Mouse (Mus musculus) heart, postnatal 0 days (tissue): ENCODE measurements around the gene Opn1sw.

ENCODE experiments used
- CTCF ChIP-seq: IDR thresholded peaks from 2 replicates; pipeline ENCODE4 v1.5.1; 2016; ENCODE audit warnings: antibody characterized with exemption, control low read depth, low read depth
- EP300 ChIP-seq: IDR thresholded peaks from 2 replicates; pipeline ENCODE4 v1.6.1; 2016; ENCODE audit warnings: antibody characterized with exemption, low read depth

DNA sequence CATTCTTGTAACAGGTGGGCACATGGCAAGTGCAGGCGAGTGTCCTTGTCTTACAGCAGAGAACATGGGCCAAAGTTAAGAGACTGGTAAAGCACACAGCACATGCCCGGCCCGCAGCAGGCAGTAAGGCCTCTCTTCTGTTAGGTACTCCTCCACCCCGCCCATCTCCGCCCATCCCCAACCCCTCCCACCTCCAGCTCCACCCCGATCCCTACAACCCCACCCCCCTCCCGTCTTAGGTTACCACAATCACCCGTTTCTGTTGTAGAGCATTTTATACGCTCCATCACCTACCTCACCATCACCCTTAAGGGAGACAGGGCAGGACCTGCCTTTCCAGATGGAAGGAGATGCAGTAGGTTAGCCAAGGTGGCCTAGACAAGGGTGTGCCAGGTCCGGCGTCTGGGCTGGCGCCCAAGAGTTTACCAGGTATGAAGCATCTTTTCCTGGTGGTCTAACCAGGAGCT, at the start of gene Opn1sw:
- TF ChIP-seq CTCF = no peak
- no peak for TF ChIP-seq EP300
